Mouse (Mus musculus) megakaryocyte, embryonic 14.5 days (primary cell): ENCODE results near the gene Ypel5.

Experiments used
- FLI1 ChIP-seq: IDR thresholded peaks from 2 replicates; pipeline ENCODE4 v1.6.1; 2012; ENCODE audit warnings: low read length, inconsistent platforms, mixed read lengths
- GATA1 ChIP-seq: IDR thresholded peaks from 3 replicates; pipeline ENCODE4 v1.6.1; 2012; ENCODE audit warnings: mixed read lengths, low read length, inconsistent platforms, borderline replicate concordance

GRCm38 (mm10) chr17:72809942-72810654 is 26.2 kb upstream of the Ypel5 start:
- TF ChIP-seq GATA1 (no peak), FLI1 (no peak)
